Mouse (Mus musculus) CH12.LX (cell line): ENCODE results near the gene Ptp4a2. TPM values are rescaled to one million over a fixed set of nuclear protein-coding genes. Genes with fewer than 3 reads are reported as not detected.

Experiments used
- DNase-seq: peaks from one replicate; pipeline ENCODE4 v3.0.0-alpha.2; 2013; ENCODE audit errors: extremely low read depth
- H3K27ac ChIP-seq: 2 replicates; pipeline ENCODE4 v1.5.1; 2012; ENCODE audit warnings: low read depth, mild to moderate bottlenecking, control low read depth, moderate library complexity; ENCODE audit not compliant: insufficient read depth
- H3K27me3 ChIP-seq: replicated peaks from 2 replicates; pipeline ENCODE3; 2012; ENCODE audit warnings: inconsistent platforms
- H3K36me3 ChIP-seq, 2 experiments: replicated peaks in 1 of 2; 2 replicates each; pipeline versions ENCODE3 to v1.6.1; 2012; ENCODE audit warnings: inconsistent platforms in 1 of 2, low read length in 1 of 2, mild to moderate bottlenecking in 1 of 2, mixed read lengths in 1 of 2, moderate library complexity in 1 of 2; ENCODE audit not compliant: control insufficient read depth in 1 of 2, insufficient read depth in 1 of 2
- H3K4me1 ChIP-seq, 2 experiments: 2 replicates each; pipeline ENCODE4 v1.6.1; 2012; ENCODE audit warnings: inconsistent platforms in 1 of 2, moderate library complexity in 1 of 2; ENCODE audit not compliant: insufficient read depth in 2 of 2, control insufficient read depth in 1 of 2
- H3K4me2 ChIP-seq: 2 replicates; pipeline ENCODE4 v1.6.1; 2012; ENCODE audit warnings: low read depth, mild to moderate bottlenecking, control low read depth; ENCODE audit not compliant: poor library complexity, insufficient read depth, severe bottlenecking
- H3K4me3 ChIP-seq, 3 experiments: fragments of 150-350 bp in 1 of 3; sonication (generic) in 1 of 3; replicated peaks in 1 of 3; 2 replicates each; pipeline versions ENCODE3 to v1.5.1; 2011 to 2012; ENCODE audit warnings: low read depth in 2 of 3, low read length in 2 of 3, mild to moderate bottlenecking in 2 of 3, moderate library complexity in 2 of 3, control low read depth in 1 of 3, improper control_type of control experiment in 1 of 3, inconsistent platforms in 1 of 3, mixed read lengths in 1 of 3; ENCODE audit not compliant: poor library complexity in 1 of 3
- H3K79me2 ChIP-seq: replicated peaks from 2 replicates; pipeline ENCODE4 v1.6.1; 2012; ENCODE audit warnings: mild to moderate bottlenecking, moderate library complexity; ENCODE audit not compliant: control insufficient read depth, poor library complexity, insufficient read depth, severe bottlenecking; ENCODE audit errors: extremely low read depth
- H3K9ac ChIP-seq: 2 replicates; pipeline ENCODE4 v1.6.1; 2012; ENCODE audit warnings: low read depth, mild to moderate bottlenecking, control low read depth, moderate library complexity; ENCODE audit not compliant: insufficient read depth
- H3K9me3 ChIP-seq: replicated peaks from 2 replicates; pipeline ENCODE3; 2012; ENCODE audit warnings: low read length, inconsistent platforms, mixed read lengths
- BHLHE40 ChIP-seq: IDR thresholded peaks from 2 replicates; pipeline ENCODE4 v1.6.1; 2011; ENCODE audit warnings: mild to moderate bottlenecking, low read depth, low read length, improper control_type of control experiment
- CHD2 ChIP-seq: IDR thresholded peaks from 2 replicates; pipeline ENCODE4 v1.6.1; 2011; ENCODE audit warnings: low read length, improper control_type of control experiment
- CTCF ChIP-seq, 2 experiments: IDR thresholded peaks in 1 of 2; conservative IDR thresholded peaks in 1 of 2; 2 replicates each; pipeline ENCODE4 v1.5.1; 2011 to 2012; ENCODE audit warnings: low read depth in 2 of 2, low read length in 2 of 2, improper control_type of control experiment in 1 of 2, inconsistent platforms in 1 of 2, mild to moderate bottlenecking in 1 of 2, moderate library complexity in 1 of 2
- E2F4 ChIP-seq: IDR thresholded peaks from 2 replicates; pipeline ENCODE4 v1.6.1; 2011; ENCODE audit warnings: low read depth, low read length, improper control_type of control experiment; ENCODE audit not compliant: insufficient replicate concordance
- ELF1 ChIP-seq: IDR thresholded peaks from 2 replicates; pipeline ENCODE4 v1.6.1; 2014; ENCODE audit warnings: low read depth, mild to moderate bottlenecking, inconsistent platforms, low read length, improper control_type of control experiment
- GABPA ChIP-seq: IDR thresholded peaks from 2 replicates; pipeline ENCODE4 v1.6.1; 2012; ENCODE audit warnings: low read depth, low read length, improper control_type of control experiment, inconsistent platforms; ENCODE audit not compliant: insufficient replicate concordance
- IRF4 ChIP-seq: IDR thresholded peaks from 2 replicates; pipeline ENCODE4 v1.6.1; 2014; ENCODE audit warnings: low read depth, mild to moderate bottlenecking, inconsistent platforms, low read length, improper control_type of control experiment
- JUND ChIP-seq: conservative IDR thresholded peaks from 2 replicates; pipeline ENCODE4 v1.6.1; 2011; ENCODE audit warnings: low read depth, low read length, improper control_type of control experiment
- MEF2A ChIP-seq: IDR thresholded peaks from 2 replicates; pipeline ENCODE4 v1.6.1; 2014; ENCODE audit warnings: low read depth, mild to moderate bottlenecking, inconsistent platforms, low read length, improper control_type of control experiment, borderline replicate concordance
- MYC ChIP-seq: IDR thresholded peaks from 2 replicates; pipeline ENCODE4 v1.6.1; 2011; ENCODE audit warnings: low read depth, mild to moderate bottlenecking, improper control_type of control experiment, low read length
- NRF1 ChIP-seq: IDR thresholded peaks from 2 replicates; pipeline ENCODE4 v1.6.1; 2014; ENCODE audit warnings: low read depth, mild to moderate bottlenecking, inconsistent platforms, low read length, improper control_type of control experiment, moderate library complexity
- RAD21 ChIP-seq: IDR thresholded peaks from 2 replicates; pipeline ENCODE4 v1.6.1; 2011; ENCODE audit warnings: low read depth, mild to moderate bottlenecking, low read length, improper control_type of control experiment, moderate library complexity
- RCOR1 ChIP-seq: conservative IDR thresholded peaks from 2 replicates; pipeline ENCODE4 v1.6.1; 2012; ENCODE audit warnings: low read depth, mild to moderate bottlenecking, inconsistent platforms, low read length, improper control_type of control experiment
- TBP ChIP-seq: conservative IDR thresholded peaks from 2 replicates; pipeline ENCODE4 v1.6.1; 2011; ENCODE audit warnings: low read depth, low read length, improper control_type of control experiment
- TCF12 ChIP-seq: IDR thresholded peaks from 2 replicates; pipeline ENCODE4 v1.6.1; 2014; ENCODE audit warnings: low read depth, mild to moderate bottlenecking, inconsistent platforms, low read length, improper control_type of control experiment
- USF2 ChIP-seq: conservative IDR thresholded peaks from 2 replicates; pipeline ENCODE4 v1.6.1; 2011; ENCODE audit warnings: low read depth, low read length, improper control_type of control experiment
- ZKSCAN1 ChIP-seq: IDR thresholded peaks from 2 replicates; pipeline ENCODE4 v1.6.1; 2012; ENCODE audit warnings: low read depth, inconsistent platforms, low read length, improper control_type of control experiment, borderline replicate concordance
- ZNF384 ChIP-seq: IDR thresholded peaks from 2 replicates; pipeline ENCODE4 v1.6.1; 2012; ENCODE audit warnings: low read depth, low read length, improper control_type of control experiment, inconsistent platforms
- dilution Hi-C: fragments of 300-500 bp; cut with MboI; formaldehyde crosslinking; loops from 2 replicates; pipeline ENCODE4 v1.14.3; 2020; ENCODE audit warnings: low sequenced_read_pairs; ENCODE audit not compliant: extremely low pct_unique_long_range_greater_than_20kb, extremely low pct_ligation_motif_present
- in situ Hi-C: fragments of 300-500 bp; cut with MboI; formaldehyde crosslinking; loops from 3 replicates; pipeline ENCODE4 v1.14.3; 2019; ENCODE audit warnings: low sequenced_read_pairs, low pct_ligation_motif_present, low pct_unique_long_range_greater_than_20kb, mixed read lengths
- polyA plus RNA-seq: library from polyadenylated mRNA; unstranded; fragments of >175 nt; gene quantifications from 2 replicates; pipeline ENCODE4 v1.2.1, GENCODE M21; 2012; ENCODE audit warnings: low read depth; ENCODE audit not compliant: insufficient read length
- total RNA-seq, 2 experiments: library from RNA; depleted of rRNA; stranded (reverse); fragments of 300-350 nt in 1 of 2; fragments of >200 nt in 1 of 2; gene quantifications; 2 replicates each; pipeline ENCODE4 v1.2.3; 2012 to 2014

Gene Ptp4a2
- total and polyA plus RNA-seq, 3 experiments: 113 to 415 (median 327) TPM

DNA sequence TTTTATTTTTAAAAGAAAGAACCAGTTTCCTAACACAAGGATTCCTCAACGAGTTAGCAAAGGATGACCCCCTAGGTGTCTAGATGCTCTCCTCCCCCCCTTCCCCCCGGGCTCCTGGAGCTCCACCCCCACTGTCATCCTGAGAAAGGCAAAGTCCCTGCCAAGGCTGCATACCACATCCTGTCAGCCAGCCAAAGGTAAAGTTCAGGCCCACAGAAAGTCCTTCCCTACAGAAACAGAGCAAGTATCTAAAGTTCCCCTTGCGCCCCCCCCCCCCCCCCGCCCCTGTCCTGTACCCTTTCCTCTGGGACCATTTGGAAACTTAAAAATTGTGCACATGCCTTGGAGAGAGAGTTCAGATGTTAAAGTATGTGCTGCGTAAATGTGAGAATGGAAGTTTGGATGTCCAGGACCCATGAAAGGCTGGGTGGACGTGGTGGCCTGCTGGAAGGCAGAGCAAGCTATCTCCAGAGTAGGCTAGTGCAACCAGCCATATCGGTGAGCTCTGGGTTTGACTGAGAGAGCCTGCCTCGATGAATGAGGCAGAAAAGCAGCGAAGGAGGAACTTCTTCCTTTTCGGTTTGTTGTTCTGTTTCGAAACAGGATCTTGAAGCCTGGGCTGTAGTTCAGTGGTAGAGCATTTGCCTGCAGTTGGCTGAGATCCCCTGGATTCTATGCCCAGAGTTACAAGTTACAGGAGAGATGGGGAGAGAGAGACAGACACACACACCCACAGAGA, 71.7 kb downstream of the Ptp4a2 start (continued):
- TF ChIP-seq BHLHE40 (0 out of 2 replicates have a peak, but pooled peaks have one; percentile 13), CTCF (conservative IDR thresholded peaks at IDR 0.05 in 1 of 2, IDR thresholded peaks at IDR 0.05 in 1 of 2; ENCODE audit: low read depth in 2 of 2, low read length in 2 of 2) (no peak), TBP (peak; percentile 67; the same call in 1 of the 2 replicates), ELF1 (peak; percentile 82), ZNF384 (no peak), CHD2 (peak; percentile 74), JUND (no peak), RCOR1 (0 out of 2 replicates have a peak, but pooled peaks have one; percentile 21), ZKSCAN1 (no peak), USF2 (no peak), TCF12 (peak; percentile 30; the same call in 1 of the 2 replicates), IRF4 (peak; percentile 31; the same call in 1 of the 2 replicates), NRF1 (no peak)

DNA sequence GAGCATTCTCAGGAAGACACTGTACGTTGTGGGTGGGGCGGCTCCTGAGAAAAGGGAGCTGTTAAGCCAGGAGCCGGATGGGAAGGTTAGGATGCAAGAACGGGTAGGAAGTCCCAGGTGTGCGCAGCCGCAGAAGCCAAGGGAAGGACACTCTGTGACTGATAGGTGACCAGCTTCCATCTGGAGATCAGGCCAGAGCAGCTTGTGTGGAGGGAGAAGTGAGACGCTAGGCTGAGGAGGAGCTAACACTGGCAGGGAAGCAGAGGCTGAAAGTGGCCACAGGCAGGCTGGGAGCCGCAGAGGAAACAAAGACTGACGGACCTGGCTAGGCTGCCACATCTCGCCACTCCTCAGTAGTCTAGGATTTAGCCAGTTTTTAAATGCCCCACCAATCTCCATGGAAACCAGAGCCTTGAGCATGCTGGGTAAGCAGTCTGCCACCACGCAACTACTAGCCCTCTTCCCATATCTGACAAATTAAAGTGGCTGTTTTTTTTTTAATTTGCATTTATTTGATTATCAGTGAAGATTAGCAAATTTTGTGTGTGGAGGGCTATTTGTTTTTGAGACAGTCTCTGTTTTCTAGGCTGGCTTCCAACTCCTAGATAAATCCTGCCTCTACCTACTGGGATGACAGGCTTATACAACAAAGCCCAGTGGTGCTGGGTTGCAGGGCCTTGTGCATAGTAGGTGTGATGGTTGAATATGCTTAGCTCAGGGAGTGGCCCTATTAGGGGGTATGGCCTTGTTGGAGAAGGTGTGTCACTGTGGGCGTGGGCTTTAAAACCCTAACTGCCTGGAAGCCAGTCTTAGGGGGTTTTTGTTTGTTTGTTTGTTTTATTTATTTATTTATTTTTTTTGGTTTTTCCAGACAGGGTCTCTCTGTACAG, 73.3 kb downstream of the Ptp4a2 start:
- no peak overlapping the region; the same call in 1 of the 2 replicates for H3K27ac ChIP-seq

More for the DNA sequence above, 73.3 kb downstream of the Ptp4a2 start:
- dilution Hi-C loops (no loop called here), in situ Hi-C loops (loop anchor here (5.0 kb wide), 1 partner anchor 38 kb away; no protein-coding TSS in a partner anchor)
- H3K9me3 ChIP-seq: no peaks in the 10 kb centered on the region
- no peak for TF ChIP-seq MEF2A
- TF ChIP-seq ZNF384: no peak
- TF ChIP-seq MYC: no peak
- no peak for TF ChIP-seq RAD21
- TF ChIP-seq TCF12: no peak
- TF ChIP-seq GABPA: no peak
- TF ChIP-seq E2F4: no peak
- no peak overlapping the region for H3K9ac ChIP-seq
- peaks cover 22 to 36% of the 10 kb centered on the region in 2 experiments for H3K4me1 ChIP-seq
- no peak for DNase-seq
- H3K4me3 ChIP-seq: peak overlapping the region in 1 of 3 experiments; percentile 21
- H3K4me2 ChIP-seq: no peak overlapping the region
- no peaks in the 10 kb centered on the region for H3K27me3 ChIP-seq
- no peaks in the 10 kb centered on the region for H3K36me3 ChIP-seq
- H3K79me2 ChIP-seq: no peaks in the 10 kb centered on the region
